Mouse (Mus musculus) heart, adult 9 months (tissue): Measurements from ENCODE around the gene Tssk6.

ENCODE experiments used
- DNase-seq, 2 experiments: peaks; one replicate each; pipeline ENCODE4 v3.0.0; 2022; ENCODE audit warnings: low spot score in 2 of 2

Gene Tssk6

DNA sequence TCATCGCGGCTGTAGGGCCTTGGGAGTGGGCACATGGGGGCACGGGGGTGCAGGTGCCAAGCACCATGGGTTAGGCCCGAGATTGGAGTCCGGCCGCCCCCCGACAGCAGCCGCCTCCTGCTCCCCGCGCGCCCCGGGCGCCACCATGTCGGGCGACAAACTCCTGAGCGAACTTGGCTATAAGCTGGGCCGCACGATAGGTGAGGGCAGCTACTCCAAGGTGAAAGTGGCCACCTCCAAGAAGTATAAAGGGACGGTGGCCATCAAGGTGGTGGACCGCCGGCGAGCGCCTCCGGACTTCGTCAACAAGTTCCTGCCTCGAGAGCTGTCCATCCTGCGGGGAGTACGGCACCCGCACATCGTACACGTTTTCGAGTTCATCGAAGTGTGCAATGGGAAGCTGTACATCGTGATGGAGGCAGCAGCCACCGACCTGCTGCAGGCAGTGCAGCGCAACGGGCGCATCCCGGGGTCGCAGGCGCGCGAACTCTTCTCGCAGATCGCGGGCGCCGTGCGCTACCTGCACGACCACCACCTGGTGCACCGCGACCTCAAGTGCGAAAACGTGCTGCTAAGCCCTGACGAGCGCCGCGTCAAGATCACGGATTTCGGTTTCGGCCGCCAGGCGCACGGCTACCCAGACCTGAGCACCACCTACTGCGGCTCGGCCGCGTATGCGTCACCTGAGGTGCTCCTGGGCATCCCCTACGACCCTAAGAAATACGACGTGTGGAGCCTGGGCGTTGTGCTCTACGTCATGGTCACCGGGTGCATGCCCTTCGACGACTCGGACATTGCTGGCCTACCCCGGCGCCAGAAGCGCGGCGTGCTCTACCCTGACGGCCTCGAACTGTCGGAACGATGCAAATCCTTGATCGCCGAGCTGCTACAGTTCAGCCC lies at the start of gene Tssk6, which contains the start of the genes Ndufa13 and Yjefn3:
Gene Tssk6 (plus strand): TSS at position 22 of the 900 bp plus-strand sequence.
Gene Ndufa13 (minus strand): TSS at position 396 of the 900 bp plus-strand sequence.
Gene Yjefn3 (minus strand): TSS at position 550 of the 900 bp plus-strand sequence.
- peak; percentile 27 to 41 for DNase-seq

DNA sequence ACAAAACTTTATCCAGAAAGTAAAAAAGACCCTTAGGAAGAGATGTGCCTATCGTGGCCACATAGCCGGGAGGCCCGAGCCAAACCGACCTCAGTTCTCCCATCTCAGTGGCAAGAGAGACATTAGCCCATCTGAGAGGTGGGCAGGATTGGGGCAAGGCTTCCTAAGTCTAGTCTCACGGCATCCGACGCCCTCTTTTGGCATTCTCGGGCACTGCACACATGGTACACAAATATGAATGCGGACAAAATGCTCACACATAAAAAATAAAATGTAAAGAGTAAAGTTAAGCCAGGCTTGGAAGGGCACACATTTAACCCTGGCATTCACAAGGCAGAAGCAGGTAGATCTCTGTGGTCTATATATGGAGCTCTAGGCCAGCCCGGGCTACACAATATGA lies 48.1 kb upstream of the Tssk6 start:
- DNase-seq = no peak

DNA sequence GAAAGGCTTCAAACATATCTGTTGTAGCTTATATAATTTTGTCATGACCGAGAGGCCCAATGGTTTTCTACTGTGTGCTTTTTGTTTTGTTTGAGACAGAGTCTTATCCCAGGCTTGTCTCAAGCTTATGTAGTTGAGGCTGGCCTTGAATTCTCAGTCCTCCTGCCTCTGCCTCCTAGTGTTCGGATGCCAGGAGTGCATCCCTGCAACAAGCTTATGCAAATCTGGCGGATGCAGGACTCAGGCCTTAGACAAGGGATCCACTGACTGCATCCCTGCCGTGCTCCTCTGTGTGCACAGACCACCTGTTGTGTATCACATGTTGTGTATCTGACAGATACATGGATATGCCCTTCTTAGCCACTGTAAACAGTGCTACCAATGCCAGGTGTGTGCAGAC lies 41.2 kb upstream of the Tssk6 start:
- no peak for DNase-seq

DNA sequence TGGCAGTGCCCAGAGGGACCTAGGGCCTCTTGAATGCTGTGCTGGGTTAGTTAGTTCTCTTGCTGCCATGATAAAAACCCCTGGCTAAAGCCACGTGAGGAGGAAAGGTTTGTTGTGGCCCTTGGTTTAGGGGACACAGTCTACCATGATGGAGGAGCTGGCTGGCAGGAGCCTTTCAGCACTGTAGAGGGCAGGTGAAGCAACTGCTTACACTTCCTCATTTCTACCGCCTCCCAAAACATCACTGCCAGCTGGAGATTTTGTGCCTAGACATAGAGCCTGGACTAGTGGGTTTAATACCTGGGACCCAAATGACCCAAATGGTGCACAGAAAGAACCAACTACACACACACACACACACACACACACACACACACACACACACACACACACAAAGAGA lies 40.7 kb upstream of the Tssk6 start:
- DNase-seq = no peak

DNA sequence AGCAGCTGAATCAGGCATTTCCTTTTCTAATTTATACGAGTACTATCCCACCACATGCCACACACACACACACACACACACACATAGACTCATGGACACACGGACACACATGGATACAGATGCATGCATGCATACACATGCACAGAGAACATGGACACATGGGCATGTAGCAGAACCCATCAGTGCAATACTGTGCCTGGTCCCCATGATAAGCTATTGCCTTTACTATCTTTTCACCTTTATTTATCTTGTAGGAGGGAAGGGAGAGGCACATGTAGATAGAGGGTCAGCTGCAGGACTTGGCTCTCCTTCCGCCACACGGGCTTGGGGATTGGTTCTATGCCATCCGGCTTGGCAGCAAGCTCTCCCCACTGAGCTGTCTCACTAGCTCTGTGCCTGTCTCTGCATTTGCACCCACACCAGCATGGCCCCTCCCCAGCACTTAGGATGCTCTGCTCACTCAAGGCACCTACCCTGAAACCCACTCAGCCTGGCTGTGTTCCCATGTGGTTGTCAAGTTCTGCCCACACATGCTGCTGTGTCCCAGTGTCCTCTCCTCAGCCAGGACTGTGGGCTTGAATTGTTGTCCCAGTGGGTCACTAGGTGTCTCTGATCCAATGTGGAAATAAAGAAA lies 38.5 kb upstream of the Tssk6 start:
- no peak for DNase-seq

DNA sequence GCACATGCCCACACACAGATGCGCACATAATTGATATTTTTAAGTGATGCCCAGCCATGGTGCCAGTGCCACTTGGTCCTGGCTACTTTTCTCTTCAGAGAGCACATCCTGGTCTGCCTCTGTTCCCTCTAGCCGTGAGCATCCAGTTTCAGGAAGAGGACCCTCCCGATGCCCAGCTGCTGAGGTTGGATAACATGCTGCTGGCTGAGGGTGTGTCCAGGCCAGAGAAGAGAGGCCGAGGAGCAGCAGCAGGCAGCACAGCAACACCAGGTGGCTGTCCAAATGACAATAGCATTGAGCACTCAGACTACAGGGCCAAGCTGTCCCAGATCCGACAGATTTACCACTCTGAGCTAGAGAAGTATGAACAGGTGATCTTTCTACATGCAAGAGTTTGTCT lies 37.8 kb upstream of the Tssk6 start:
- DNase-seq = no peak

DNA sequence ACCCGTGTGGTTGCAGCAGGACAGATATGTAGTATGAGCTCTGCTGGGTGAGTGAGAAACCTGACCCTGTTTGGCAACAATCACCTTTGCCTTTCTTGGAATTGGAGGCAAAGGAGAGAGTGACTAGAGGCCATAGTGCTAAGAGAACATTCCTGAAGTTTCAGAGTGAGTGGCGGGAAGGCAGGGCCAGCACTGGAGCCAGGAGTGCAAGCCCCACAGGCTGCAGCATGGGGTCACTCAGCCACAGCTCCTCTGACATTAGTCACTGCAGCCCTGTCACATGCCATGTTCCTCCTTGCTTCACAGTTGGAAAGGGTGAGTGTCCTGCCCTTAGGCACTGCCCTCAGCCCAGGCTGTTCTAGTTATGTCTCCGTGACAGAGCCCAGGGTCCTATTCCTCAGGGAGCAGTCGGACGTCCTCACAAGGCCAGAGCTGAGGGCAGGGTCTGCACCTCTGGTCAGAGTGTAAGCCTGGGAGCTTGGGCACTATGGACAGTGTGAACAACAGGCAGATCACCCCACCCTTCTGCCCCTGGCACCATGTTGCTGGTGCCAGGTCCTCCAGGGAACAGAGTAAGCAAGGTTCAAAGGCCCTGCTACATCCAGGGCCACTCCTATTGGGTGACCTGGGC lies 34.2 kb upstream of the Tssk6 start:
- DNase-seq = no peak

DNA sequence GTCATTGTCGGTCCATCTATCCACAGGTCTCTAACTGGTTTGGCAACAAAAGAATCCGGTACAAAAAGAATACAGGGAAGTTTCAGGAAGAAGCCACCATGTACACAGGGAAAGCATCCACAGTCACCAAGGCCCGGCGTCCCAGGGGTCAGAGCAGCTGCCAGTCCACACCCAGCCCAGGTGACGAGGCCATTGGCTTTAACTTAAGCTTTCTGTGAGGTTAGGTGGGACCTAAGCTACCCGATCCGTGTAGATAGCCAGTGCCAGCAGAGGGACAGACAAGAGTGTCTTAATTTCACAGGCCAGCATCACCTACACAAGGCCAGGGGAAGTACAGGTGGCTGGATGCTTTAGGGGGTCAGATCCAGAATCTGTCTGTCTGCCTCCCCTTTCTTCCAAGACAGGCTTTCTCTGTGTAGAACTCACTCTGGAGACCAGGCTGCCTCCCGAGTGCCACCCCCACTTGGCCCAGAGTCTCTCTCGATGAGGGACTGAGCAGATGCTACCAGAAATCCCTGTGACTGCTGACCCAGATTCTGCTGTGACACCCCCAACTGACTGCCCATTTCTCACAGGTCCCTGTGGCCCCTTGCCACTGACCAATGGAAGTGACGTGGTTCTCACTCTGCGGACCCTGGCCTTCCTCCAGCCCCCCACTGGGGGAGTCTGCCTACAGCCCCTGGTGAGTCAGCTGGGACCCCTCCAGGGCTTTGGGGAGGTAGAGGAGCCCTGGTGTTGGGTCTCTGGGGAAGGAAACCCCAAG lies 31.8 kb upstream of the Tssk6 start:
- no peak for DNase-seq

DNA sequence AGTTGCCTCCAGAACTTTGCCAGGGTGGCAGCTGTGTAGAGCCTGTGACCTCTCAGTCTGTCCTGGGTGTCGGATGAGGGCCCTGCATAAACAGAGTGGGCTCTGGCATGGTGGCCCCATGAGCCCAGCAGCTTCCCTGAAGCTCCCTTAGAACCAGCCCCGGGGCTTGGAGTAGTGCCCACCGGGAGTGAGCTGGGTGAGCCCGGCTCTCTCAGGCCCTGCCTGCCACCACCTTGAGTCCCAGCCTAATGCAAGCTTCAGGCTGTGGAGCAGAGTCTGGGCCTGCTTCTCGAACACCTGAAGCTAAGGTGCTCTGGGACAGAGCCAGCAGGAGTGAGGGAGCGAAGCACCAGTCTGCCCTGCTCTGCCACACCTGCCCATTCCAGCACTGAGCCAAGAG lies 31.1 kb upstream of the Tssk6 start:
- no peak for DNase-seq

DNA sequence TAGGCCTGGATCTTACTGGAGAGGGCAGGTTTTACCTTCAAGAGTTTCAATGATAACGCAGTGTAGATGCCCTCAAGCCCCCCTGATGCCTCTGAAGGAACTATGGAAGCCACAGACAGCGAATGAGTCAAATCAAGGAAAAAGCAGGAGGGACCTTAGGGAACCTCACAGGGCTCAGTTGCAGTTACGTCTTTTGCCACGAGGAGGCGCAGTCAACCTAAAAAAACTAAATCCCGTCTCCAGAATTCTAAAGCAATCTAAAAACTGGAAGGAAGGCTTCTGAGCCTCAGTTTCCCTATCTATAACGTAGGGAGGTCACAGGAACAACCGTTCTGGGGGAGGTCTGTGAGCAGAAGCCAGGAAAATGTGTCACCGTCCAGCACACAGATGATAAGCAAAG lies 27.8 kb upstream of the Tssk6 start:
- DNase-seq = peak in 1 of 2 experiments; percentile 51

DNA sequence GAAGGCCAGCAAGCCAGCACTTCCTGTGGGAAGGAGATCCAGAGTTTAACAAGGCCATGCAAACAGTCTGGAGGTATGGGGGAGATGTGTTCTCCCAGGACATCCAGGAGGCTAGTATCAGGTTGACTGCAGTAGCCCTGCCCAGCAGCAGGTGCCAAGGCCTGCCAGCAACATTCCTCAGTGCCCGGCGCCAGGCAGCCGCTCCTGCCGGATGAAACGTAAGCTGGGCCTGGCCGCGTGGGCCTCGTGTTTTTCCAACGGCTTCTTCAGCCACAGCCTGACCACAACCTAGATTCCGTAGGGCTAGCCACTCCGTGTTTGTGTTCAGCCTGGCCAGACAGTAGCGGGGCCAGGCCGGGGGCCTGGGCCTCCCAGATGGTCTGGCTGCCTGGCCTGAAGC lies 27.3 kb upstream of the Tssk6 start:
- no peak for DNase-seq

DNA sequence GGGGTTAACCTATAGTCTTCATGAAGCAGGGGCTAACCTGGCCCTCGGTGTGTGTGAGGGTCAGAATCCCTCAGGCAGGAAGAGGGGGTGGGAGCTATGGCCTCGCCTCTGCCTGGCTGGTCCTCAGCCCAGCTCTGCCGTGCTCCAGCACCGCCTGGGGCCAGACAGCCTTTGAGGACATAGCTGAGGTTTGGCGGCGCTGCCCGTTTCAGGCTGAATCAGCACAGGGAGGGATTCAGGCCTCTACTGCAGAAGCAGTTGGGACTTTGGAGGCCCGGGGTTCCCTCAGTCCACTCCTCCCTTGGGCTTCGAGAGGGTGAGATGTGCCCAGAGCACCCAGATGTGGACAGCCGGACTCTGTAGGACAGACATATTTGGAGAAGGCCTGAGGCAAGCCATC lies 25.9 kb upstream of the Tssk6 start:
- no peak for DNase-seq

DNA sequence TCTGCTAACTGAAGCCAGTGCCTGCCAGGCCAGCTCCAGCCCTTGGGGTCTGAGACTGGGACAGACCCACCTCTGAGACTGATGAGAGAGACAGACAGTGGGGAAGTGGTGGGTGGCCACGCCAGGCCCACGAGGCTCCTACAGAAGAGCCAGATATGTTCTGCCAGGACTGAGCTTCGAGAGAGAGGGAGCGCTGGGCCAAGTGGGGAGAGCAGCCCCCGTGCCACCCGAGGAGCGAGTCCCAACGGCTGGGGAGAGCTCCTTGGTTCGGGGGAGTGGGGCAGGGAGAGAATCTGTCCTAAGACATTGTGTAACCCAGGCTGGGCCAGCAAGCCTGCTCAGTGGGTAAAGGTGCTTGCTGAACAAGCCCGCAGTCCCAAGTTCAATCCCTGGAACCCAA lies 25.0 kb upstream of the Tssk6 start:
- no peak for DNase-seq

DNA sequence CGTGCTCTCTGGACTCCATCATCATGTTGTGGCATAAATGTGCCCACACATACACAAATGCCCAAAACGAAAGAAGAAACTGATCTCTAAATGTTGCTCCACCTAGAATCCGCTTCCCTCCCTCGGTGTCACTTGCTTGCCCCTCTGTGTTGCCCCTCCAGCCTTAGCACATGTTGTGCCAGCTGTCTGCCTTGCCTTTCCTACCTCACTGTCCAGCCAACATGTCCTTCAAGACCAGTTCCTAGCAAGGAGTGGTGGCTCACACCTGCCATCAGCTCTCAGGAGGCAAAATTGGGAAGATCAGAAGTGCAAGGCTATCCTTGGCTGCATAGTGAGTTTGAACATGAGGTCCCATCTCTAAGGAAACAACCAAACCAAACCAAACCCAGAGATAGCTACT lies 24.6 kb upstream of the Tssk6 start:
- no peak for DNase-seq

DNA sequence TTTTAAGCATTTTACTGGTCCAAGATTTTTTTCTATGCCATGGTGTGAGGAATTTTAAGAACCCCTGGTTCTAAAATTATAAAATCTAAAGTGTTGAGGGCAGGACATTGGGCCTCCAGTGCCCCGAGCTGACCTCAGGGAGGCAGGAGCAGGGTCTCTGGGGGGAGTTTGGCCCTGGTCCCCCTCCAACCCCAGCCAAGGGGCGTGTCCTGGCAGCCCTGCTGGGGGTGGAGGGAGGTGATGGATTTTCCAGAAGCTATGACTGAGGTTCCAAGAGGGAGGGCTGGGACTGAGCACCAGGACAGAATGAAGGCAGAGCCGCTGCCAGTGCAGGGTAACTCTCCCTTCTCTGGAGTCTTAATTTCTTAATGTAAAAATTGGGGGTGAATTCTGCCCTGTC lies 24.0 kb upstream of the Tssk6 start:
- no peak for DNase-seq

DNA sequence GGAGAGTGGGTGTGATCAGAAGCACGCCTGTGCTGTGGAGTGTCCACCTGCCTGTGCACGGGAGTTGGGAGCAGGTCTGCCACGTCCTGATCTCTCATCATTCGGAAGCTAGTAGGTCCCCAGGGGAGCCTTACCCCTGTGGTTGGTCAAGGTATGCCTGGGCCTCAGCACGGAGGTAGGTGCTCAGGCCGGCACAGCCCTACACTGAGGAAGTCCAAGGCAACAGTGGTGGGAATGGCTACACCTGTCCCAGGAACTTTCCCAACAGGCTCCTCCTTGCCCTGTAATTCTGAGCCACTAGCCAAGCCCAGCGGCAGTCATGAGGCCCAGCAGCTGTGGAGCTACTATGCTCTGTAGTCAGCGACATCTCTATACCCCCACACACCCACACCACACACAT lies 22.3 kb upstream of the Tssk6 start:
- no peak for DNase-seq

DNA sequence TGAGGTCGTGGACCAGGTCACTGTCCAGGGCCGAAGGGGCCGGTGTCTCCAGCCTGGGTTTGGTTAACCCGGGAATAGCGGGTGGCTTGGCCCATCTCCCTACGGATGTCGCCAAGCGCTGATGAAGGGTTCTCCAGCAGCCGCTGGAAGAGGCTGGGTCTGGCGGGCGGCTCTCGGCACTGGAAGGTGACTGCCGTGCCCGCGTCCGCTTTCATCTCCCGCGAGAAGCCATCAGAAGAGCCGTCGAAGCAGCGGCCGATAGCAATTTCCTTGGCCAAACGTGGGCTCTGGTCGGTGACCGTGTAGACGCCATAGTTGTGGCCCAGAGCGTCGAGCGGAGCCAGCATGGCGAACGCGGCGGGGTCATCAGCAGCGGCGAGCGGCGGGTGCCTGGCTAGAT lies 21.1 kb upstream of the Tssk6 start:
- no peak for DNase-seq

DNA sequence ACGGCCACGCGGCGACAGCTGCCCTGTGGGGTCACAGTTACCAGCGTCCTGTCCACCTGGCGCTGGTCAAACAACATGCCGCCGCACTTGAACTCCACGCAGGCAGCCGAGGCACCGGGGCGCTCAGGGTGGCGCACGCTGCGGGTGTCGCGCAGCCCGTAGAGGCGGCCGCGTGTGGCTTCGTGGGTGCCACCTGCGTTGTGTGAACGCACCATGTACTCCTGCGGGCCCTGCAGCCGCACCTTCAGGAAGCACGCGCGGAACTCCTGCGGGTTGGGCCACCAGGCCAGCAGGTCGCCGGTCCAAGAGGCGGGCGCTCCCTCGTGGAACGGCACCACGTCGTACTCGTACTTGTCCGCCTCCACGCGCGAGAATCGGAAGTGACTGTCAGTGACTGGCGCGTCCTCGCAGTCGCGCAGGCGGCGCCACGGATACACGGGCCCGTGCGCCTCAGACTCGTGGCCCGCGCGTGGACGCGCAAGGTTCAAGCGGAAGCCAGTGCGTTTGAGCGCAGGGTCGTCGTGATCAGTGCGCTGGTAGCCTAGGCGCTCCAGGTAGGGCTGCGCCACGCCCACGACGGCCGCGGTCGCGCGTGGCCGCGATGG lies 20.6 kb upstream of the Tssk6 start:
- DNase-seq = no peak

DNA sequence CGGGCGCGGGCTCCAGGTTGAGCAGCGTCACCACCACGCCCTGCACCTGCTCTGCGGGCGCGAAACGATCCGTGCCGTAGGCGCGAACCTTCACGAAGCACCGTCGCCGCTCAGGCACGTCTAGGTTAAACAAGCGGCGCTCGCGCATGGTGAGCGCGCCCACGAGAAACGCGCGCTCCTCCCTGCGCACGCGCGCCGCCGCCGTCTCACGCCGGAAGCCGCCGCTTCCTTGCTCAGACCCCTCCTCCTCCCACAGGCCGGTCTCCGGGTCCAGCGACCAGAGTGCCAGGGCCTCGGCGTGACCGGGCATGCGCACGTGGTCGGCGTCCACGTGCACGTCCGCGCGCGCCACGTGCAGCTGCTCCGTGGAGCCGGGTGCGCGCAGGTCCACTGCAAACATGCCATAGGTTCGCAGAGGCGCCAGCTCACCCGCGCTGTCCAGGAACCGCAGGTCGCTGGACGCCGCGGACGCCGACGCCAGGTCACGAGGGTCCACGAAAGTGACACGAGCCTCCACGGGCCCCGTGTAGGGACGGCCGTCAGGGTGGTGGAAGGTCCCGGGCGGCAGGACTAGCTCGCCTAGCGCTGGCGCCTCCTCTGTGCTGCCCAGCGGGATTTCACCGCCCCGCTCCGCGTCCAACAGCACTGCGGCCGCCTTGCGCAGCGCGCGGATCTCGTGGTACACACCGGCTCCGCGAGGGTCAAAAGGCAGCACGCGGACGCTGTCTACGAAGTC lies 19.8 kb upstream of the Tssk6 start:
- no peak for DNase-seq

DNA sequence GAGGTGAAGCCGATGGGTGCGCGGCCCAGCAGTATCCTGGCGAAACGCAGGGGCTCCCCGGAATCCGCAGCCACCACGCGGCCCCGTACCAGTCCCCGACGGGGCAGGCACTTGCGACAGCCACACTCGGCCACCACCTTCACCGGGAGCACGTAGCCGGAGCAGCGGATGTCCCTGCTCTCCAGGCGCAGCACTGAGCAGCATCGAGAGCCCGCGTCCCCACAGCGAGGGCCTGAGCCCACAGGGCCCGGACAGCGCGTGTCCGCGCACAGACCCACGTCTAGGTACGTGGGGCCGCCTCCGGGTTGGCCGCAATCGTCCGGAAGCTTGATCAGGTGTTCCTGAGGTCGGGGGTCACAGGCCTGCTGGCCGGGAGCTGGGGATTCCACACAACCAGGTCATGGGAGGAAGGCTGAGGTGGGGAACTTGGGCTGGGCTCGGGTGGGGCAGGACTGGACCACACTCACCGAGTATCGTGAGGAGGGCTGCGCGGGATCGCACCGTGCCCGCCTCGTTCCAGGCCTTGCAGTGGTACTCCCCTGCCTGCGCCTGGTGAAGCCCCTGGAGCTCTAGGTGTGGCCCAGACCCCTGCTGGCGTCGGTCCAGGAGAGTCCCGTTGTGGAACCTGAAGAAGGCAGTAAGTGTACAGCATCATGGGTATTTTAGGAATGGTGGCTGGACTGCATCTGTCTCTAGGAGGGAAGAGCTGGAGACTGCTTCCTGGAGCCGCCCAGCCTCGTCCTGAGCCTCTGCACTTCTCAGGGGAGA lies 19.0 kb upstream of the Tssk6 start:
- DNase-seq = no peak
